Mouse (Mus musculus) urinary bladder, postnatal 25 days (tissue): ENCODE results near the gene Thpo.

ENCODE experiments used
- DNase-seq: peaks from one replicate; pipeline ENCODE4 v3.0.0; 2022; ENCODE audit warnings: low spot score

The Thpo gene

GRCm38 (mm10) chr16:20724338-20724748 lies 10.0 kb downstream of the Thpo start:
- peak; percentile 46 for DNase-seq

GRCm38 (mm10) chr16:20723247-20723646 lies 11.1 kb downstream of the Thpo start:
- DNase-seq = no peak

- DNase-seq = no peak
Observed at GRCm38 (mm10) chr16:20722736-20723135, 11.6 kb downstream of the Thpo start.

- no peak for DNase-seq
Observed at GRCm38 (mm10) chr16:20721808-20722207, 12.5 kb downstream of the Thpo start.

DNA sequence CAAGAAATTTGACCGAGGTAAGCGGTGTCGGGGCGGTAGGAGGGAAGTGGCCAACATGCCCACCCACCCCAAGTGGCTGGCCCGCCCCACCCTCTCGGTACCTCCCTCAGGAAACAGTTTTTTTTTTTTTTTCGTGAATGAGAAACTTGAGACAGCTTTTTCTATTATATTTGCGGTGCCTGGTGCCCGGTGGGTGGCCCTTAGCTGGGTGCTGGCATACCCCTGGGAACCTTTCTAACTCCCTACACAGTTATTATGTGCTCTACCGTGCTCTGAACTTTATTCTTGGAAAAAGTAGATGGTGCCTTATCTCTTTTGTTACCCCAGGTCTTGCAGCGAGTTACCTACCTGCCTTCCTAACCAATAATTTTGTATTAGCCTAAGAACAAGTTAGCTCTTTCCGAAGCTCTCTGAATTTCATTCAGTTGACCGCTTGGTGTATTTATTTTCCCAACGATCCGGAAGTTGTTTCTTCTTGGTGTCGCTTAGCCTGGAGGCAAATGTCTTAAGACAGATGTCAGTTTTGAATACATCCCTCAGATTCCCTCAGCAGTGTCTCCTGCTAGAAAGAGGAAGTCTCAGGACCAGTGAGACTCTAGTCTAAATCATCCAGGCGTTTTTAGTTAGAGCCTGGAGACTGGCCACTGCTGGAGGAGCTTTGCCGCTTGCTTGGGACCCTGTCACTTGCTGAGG lies 16.2 kb downstream of the Thpo start:
- DNase-seq = no peak

GRCm38 (mm10) chr16:20717181-20717977 lies 16.9 kb downstream of the Thpo start, which contains the start of the genes Polr2h and Clcn2:
Gene Polr2h, plus strand, starts transcription at chr16:20717665.
Gene Clcn2, minus strand, starts transcription at chr16:20717746.
- peak; percentile 96 for DNase-seq

- no peak for DNase-seq
Observed at GRCm38 (mm10) chr16:20716841-20717180, 17.5 kb downstream of the Thpo start.

- peak; percentile 67 for DNase-seq
Observed at GRCm38 (mm10) chr16:20715976-20716840, 18.1 kb downstream of the Thpo start.

DNA sequence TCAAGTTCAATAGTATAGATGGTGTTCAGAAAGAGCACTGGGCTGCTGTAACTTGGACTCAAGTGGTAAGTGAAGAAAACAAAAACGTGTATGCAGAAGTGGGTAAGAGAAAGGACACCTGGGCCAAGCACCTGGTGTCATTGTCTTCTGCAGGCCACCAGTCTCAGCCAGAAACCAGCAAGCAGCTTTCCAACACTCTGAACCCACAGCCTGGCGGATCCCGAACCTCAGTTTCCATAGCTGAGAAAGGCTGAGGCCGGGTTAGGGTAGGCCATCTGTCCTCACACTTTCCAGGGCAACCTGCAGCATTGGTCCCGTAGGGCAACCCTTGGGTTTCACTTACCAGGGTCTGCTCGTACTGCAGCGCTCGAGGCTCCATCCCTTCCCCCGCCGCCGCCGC lies 18.7 kb downstream of the Thpo start:
- no peak for DNase-seq

GRCm38 (mm10) chr16:20715161-20715560 lies 19.1 kb downstream of the Thpo start:
- no peak for DNase-seq

DNA sequence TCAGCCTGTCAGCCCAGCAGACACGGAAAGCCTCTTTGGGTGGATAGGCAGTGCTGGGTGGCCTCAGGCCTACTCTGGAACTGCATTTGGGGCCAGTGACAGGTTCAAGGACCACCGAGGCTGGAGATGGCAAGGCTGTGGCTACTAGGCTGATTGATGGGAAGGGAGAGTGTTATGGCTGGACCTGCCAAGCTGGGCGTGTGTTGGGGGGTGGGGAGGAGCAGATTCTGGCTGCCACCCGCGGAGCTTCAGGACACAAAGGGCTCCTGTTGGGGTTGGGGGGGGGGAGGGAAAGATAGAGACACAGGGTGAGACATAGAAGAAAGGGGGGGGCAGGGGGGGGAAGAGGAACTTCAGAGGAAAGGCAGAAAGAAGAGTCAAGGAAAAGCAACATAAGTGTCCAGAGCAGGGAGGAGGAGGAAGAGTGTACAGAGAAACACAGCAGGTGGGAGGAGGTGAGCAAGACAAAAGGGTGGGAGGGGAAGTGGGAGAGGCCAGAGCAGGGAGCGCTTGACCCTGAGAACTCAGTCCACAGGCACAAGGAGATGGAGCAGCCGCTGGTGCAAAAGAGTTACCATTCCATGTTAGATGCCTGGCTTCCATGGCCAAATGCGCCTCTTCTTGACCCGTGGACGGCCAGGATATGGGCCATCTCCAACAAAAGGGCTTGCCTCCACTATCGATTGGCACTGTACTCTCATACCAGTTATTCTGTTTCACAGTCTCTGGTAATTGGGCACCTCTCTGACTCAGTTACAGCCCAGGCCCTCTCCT lies 19.8 kb downstream of the Thpo start:
- no peak for DNase-seq

DNA sequence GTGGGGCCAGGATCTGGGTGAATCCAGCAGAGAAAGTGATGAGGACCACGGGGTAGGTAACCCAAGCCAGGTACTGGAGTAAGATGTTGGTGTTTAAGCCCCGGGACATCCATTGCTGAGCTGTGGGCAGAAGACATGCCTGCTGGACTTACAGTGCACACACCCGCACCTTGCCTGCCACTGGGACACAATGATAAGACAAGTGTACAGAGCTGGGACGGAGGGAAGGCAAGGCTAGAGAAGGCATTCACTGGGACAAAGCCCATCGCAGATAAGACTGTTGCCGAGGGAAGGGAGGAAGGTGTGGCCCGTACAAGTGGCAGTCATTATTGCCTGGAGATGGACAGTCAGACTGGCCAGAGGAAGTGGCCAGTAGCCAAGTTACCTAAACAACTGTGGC lies 21.4 kb downstream of the Thpo start:
- no peak for DNase-seq

DNA sequence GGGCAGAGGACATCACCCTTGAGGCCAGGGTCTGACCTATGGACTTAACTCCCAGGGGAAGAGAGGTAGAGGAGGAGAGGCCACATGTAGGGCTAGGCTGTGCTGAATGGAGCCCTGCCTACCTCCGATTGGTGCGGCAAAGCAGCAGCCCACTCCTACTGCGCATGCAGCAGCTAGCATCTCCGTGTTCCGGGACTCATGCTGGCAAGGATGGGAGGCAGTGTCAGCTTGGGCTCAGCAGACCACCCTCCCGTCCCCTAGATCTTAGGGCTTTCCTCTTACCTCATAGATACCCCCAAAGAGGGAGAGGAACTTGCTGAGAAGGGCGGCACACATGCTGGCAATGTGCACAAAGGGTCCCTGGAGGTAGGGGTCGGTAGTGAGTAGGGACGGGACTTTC lies 22.1 kb downstream of the Thpo start:
- no peak for DNase-seq

GRCm38 (mm10) chr16:20710810-20711209 lies 23.5 kb downstream of the Thpo start:
- no peak for DNase-seq

DNA sequence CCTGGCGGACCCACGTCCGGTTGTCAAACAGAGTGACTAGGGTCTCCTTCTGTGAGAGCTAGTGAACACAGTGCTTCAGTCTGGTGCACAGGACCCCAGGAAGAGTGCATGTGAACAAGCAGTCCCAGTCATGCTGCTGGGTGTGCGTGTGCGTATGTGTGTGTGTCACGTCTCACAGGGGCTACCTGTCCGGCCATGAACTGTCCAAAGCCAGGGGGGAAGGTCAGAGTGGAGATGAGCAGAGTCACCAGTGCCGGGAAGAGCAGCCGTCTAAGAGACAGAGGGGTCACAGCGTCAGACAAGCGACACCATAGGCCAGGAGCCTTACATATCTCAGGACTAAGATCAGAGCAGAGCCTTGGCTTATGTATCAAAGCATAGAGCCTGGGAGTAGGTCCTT lies 23.9 kb downstream of the Thpo start:
- no peak for DNase-seq

DNA sequence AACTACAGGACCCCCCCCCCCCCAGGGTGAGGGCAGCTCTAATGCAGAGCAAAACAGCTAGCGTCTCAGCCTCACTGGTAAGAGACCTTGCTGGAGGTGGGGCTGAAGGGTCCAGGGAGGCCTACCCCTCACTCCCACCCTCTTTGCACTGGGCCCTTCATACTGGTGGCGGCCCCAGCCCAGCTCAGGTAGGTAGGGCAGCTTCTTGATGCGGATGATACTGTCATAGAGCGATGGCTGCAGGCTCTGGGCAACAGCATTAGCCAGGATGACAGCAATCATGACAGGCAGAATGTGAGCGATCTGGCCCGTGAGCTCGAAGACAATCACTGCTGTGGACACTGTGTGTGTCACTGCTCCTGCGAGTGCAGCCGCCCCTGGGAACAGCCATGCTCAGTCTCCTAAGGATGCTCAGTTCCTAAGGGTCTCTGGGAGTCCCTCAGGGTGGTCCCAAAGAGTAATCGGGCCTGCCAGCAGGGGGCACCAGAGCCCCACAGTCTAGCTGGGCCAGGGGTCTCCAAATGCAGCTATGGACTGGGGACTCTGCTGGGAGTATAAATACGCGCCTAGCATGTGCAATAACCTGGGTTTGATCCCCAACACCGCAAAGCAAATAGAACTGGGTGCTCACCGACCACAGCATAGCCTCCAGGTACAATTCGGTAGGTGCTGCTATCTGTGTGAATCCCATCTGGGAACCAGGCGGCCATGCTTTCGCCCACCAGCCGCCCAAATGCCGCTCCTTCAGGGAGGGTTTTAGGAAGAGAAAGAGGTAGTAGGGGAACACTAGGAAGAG lies 25.2 kb downstream of the Thpo start:
- DNase-seq = no peak

GRCm38 (mm10) chr16:20708220-20708938 lies 25.9 kb downstream of the Thpo start:
- DNase-seq = no peak

GRCm38 (mm10) chr16:20706407-20707055 lies 27.8 kb downstream of the Thpo start:
- no peak for DNase-seq

- no peak for DNase-seq
Observed at GRCm38 (mm10) chr16:20705786-20706185, 28.5 kb downstream of the Thpo start.
